Mouse (Mus musculus): ENCODE data around the gene Olfr1406. TPM values are rescaled to one million over a fixed set of nuclear protein-coding genes. Genes with fewer than 3 reads are reported as not detected.

The Olfr1406 gene
- 0.10 TPM for polyA plus RNA-seq (2017; shearing (Covaris generic))

GRCm38 (mm10) chr1:173190540-173190939, at the start of gene Olfr1406:
Olfr1406 (minus strand) TSS chr1:173190640.

GRCm38 (mm10) chr1:173227081-173227480, 36.6 kb upstream of the Olfr1406 start, which contains the start of gene Fcer1a:
Fcer1a (minus strand) TSS chr1:173227214.

GRCm38 (mm10) chr1:173212092-173212491, 21.7 kb upstream of the Olfr1406 start, which contains the start of gene Olfr1404:
Olfr1404 (plus strand) TSS chr1:173212392.

GRCm38 (mm10) chr1:173197508-173197907, 7.1 kb upstream of the Olfr1406 start, which contains the start of gene Olfr218:
Olfr218 (plus strand) TSS chr1:173197808.

GRCm38 (mm10) chr1:173137274-173137673, 53.2 kb downstream of the Olfr1406 start, which contains the start of gene Olfr1408:
Olfr1408 (minus strand) TSS chr1:173137374.

Other genes starting within 250 kb of the Olfr1406 start
- not detected for gene Olfr16, start 240.2 kb downstream of the Olfr1406 start, polyA plus RNA-seq (2017; shearing (Covaris generic))
- gene Olfr1408, start 53.3 kb downstream of the Olfr1406 start, polyA plus RNA-seq (2017; shearing (Covaris generic)) = not detected
- gene Olfr218, start 7.2 kb upstream of the Olfr1406 start, polyA plus RNA-seq (2017; shearing (Covaris generic)) = not detected
- not detected for gene Olfr1404, start 21.8 kb upstream of the Olfr1406 start, polyA plus RNA-seq (2017; shearing (Covaris generic))
- not detected for gene Fcer1a, start 36.6 kb upstream of the Olfr1406 start, polyA plus RNA-seq (2017; shearing (Covaris generic))
- not detected for gene Olfr418, start 75.4 kb upstream of the Olfr1406 start, polyA plus RNA-seq (2017; shearing (Covaris generic))
- not detected for gene Mptx2, start 87.1 kb upstream of the Olfr1406 start, polyA plus RNA-seq (2017; shearing (Covaris generic))
- not detected for gene Ackr1, start 143.1 kb upstream of the Olfr1406 start, polyA plus RNA-seq (2017; shearing (Covaris generic))
- 54.1 TPM for gene Aim2, start 160.2 kb upstream of the Olfr1406 start, polyA plus RNA-seq (2017; shearing (Covaris generic))
- gene Cadm3, start 177.1 kb upstream of the Olfr1406 start, polyA plus RNA-seq (2017; shearing (Covaris generic)) = 0.12 TPM

Measured in CD4-positive, CD25-positive, alpha-beta regulatory T cell (primary cell).